Mouse (Mus musculus) embryonic facial prominence, embryonic 14.5 days (tissue): ENCODE results near the gene Grm4. TPM values are rescaled to one million over a fixed set of nuclear protein-coding genes. Genes with fewer than 3 reads are reported as not detected.

Experiments
- ATAC-seq: fragments of 200-750 bp; cut with Nextera tagmentation; 2 replicates; pipeline ENCODE4 v1.8.0; 2017; ENCODE audit warnings: low read depth, moderate number of reproducible peaks, moderate TSS enrichment
- DNase-seq: peaks from one replicate; pipeline ENCODE4 v3.0.0-alpha.2; 2015; ENCODE audit warnings: low spot score
- H3K27ac ChIP-seq: fragments of 300-500 bp; sonication (generic); replicated peaks from 2 replicates; pipeline ENCODE4 v1.5.1; 2014; ENCODE audit warnings: low read depth, mild to moderate bottlenecking, low read length, moderate library complexity
- H3K27me3 ChIP-seq: fragments of 300-500 bp; sonication (generic); replicated peaks from 2 replicates; pipeline ENCODE4 v1.6.1; 2014; ENCODE audit warnings: low read length; ENCODE audit not compliant: control insufficient read depth, insufficient read depth
- H3K36me3 ChIP-seq: fragments of 300-500 bp; sonication (generic); 2 replicates; pipeline ENCODE4 v1.6.1; 2014; ENCODE audit warnings: low read length, mixed read lengths; ENCODE audit not compliant: control insufficient read depth, insufficient read depth
- H3K4me1 ChIP-seq: fragments of 300-500 bp; sonication (generic); 2 replicates; pipeline ENCODE4 v1.6.1; 2014; ENCODE audit warnings: antibody characterized with exemption, low read length; ENCODE audit not compliant: control insufficient read depth, insufficient read depth
- H3K4me2 ChIP-seq: fragments of 300-500 bp; sonication (generic); 2 replicates; pipeline ENCODE4 v1.6.1; 2014; ENCODE audit warnings: low read depth, mild to moderate bottlenecking, low read length, moderate library complexity, mixed read lengths
- H3K4me3 ChIP-seq: fragments of 300-500 bp; sonication (generic); 2 replicates; pipeline ENCODE4 v1.5.1; 2014; ENCODE audit warnings: low read depth, mild to moderate bottlenecking, low read length
- H3K9ac ChIP-seq: fragments of 300-500 bp; sonication (generic); 2 replicates; pipeline ENCODE4 v1.6.1; 2014; ENCODE audit warnings: low read depth, mild to moderate bottlenecking, low read length, moderate library complexity, mixed read lengths
- H3K9me3 ChIP-seq: fragments of 300-500 bp; sonication (generic); 2 replicates; pipeline ENCODE4 v1.6.1; 2016; ENCODE audit warnings: low read length; ENCODE audit not compliant: control insufficient read depth
- WGBS: fragments of 180-500 bp; shearing (Covaris S2); extraction: QIAGEN DNeasy Blood & Tissue Kit; methylation state at CpG from one replicate; pipeline ENCODE4 v1.1.7; 2014; 5-methylcytosine and 5-hydroxymethylcytosine counted together
- polyA plus RNA-seq: library from polyadenylated mRNA; unstranded; fragments of >200 nt; fragmentation: Nextera tagmentation; extraction: Ambion mirVana; gene quantifications from 2 replicates; pipeline ENCODE4 v1.2.1, GENCODE M21; 2014

The Grm4 gene
- polyA plus RNA-seq: 0.97 and 1.2 TPM in 2 replicates

GRCm38 (mm10) chr17:27521303-27521702 is at the start of gene Grm4:
Grm4 (minus strand) TSS chr17:27521403.
- peaks cover 38% of the 10 kb centered on the region for H3K27me3 ChIP-seq

GRCm38 (mm10) chr17:27568228-27568627 is 47.0 kb upstream of the Grm4 start:
- Histone ChIP-seq H3K27ac (no peak overlapping the region), H3K9ac (no peak overlapping the region), H3K4me2 (no peak overlapping the region), H3K36me3 (peaks cover 9% of the 10 kb centered on the region), H3K4me3 (no peak overlapping the region), H3K27me3 (no peaks in the 10 kb centered on the region), H3K4me1 (peaks cover 3% of the 10 kb centered on the region; the same call in 1 of the 2 replicates), H3K9me3 (no peaks in the 10 kb centered on the region)
- DNase-seq (no peak), ATAC-seq (no peak)
- WGBS: 87% methylated on average over 5 of the region's 5 CpGs

More at GRCm38 (mm10) chr17:27521303-27521702, at the start of gene Grm4:
- no peak for ATAC-seq
- Histone ChIP-seq H3K9ac (no peak within 1 kb of the TSS), H3K4me1 (no peaks in the 10 kb centered on the region), H3K9me3 (no peaks in the 10 kb centered on the region), H3K27ac (no peak within 1 kb of the TSS), H3K4me3 (no peak within 1 kb of the TSS), H3K36me3 (no peaks in the 10 kb centered on the region), H3K4me2 (0 out of 2 replicates have a peak within 1 kb of the TSS, but pooled peaks have one; percentile 13)
- WGBS: 80% methylated on average over 5 of the region's 5 CpGs
- no peak for DNase-seq

GRCm38 (mm10) chr17:27565942-27566267 is 44.7 kb upstream of the Grm4 start:
- Histone ChIP-seq H3K4me3 (peak overlapping the region; percentile 71), H3K9me3 (no peaks in the 10 kb centered on the region), H3K4me2 (peak overlapping the region; percentile 92), H3K36me3 (peaks cover 11% of the 10 kb centered on the region; the same call in 1 of the 2 replicates), H3K4me1 (peaks cover 3% of the 10 kb centered on the region; the same call in 1 of the 2 replicates), H3K27me3 (no peaks in the 10 kb centered on the region), H3K27ac (no peak overlapping the region), H3K9ac (peak overlapping the region; percentile 72)
- WGBS: 0% methylated on average over 10 of the region's 13 CpGs
- ATAC-seq (no peak; the same call in 1 of the 2 replicates), DNase-seq (no peak)

GRCm38 (mm10) chr17:27565163-27565941 is 44.1 kb upstream of the Grm4 start, which contains the start of gene AI413582:
AI413582 (minus strand) TSS chr17:27565756.
- Histone ChIP-seq H3K4me2 (peak within 1 kb of the TSS; percentile 92), H3K9me3 (no peaks in the 10 kb centered on the region), H3K4me3 (peak within 1 kb of the TSS; percentile 71), H3K36me3 (peaks cover 17% of the 10 kb centered on the region; the same call in 1 of the 2 replicates), H3K4me1 (peaks cover 3% of the 10 kb centered on the region; the same call in 1 of the 2 replicates), H3K27ac (0 out of 2 replicates have a peak within 1 kb of the TSS, but pooled peaks have one; percentile 33), H3K9ac (peak within 1 kb of the TSS; percentile 72), H3K27me3 (no peaks in the 10 kb centered on the region)
- DNase-seq (peak; percentile 94), ATAC-seq (peak; percentile 93)
- WGBS: under 1% methylated on average over 24 of the region's 58 CpGs

- H3K27ac ChIP-seq: no peak overlapping the region
- H3K36me3 ChIP-seq: peaks cover 21% of the 10 kb centered on the region; the same call in 1 of the 2 replicates
- peaks cover 3% of the 10 kb centered on the region; the same call in 1 of the 2 replicates for H3K4me1 ChIP-seq
- 12% methylated on average over 19 of the region's 20 CpGs for WGBS
- H3K27me3 ChIP-seq: no peaks in the 10 kb centered on the region
- peak overlapping the region; percentile 72 for H3K9ac ChIP-seq
- ATAC-seq (no peak), DNase-seq (no peak)
- H3K4me2 ChIP-seq: peak overlapping the region; percentile 92
- no peaks in the 10 kb centered on the region for H3K9me3 ChIP-seq
- H3K4me3 ChIP-seq: peak overlapping the region; percentile 71
Observed at GRCm38 (mm10) chr17:27564391-27565162, 43.4 kb upstream of the Grm4 start.

- no peak overlapping the region for H3K4me3 ChIP-seq
- 46% methylated on average over 7 of the region's 7 CpGs for WGBS
- no peak overlapping the region for H3K9ac ChIP-seq
- H3K4me1 ChIP-seq: peaks cover 4% of the 10 kb centered on the region
- H3K36me3 ChIP-seq: peaks cover 21% of the 10 kb centered on the region; the same call in 1 of the 2 replicates
- DNase-seq (no peak), ATAC-seq (no peak)
- H3K27ac ChIP-seq: no peak overlapping the region
- no peaks in the 10 kb centered on the region for H3K27me3 ChIP-seq
- H3K9me3 ChIP-seq: no peaks in the 10 kb centered on the region
- no peak overlapping the region for H3K4me2 ChIP-seq
Observed at GRCm38 (mm10) chr17:27563771-27564244, 42.6 kb upstream of the Grm4 start.

- no peak overlapping the region for H3K27ac ChIP-seq
- DNase-seq: peak; percentile 49
- 60% methylated on average over 8 of the region's 11 CpGs for WGBS
- no peak for ATAC-seq
- H3K27me3 ChIP-seq: no peaks in the 10 kb centered on the region
- no peak overlapping the region for H3K4me2 ChIP-seq
- H3K9me3 ChIP-seq: no peaks in the 10 kb centered on the region
- no peak overlapping the region for H3K9ac ChIP-seq
- H3K4me3 ChIP-seq: no peak overlapping the region
- H3K4me1 ChIP-seq: peaks cover 11% of the 10 kb centered on the region
- peaks cover 21% of the 10 kb centered on the region; the same call in 1 of the 2 replicates for H3K36me3 ChIP-seq
Observed at GRCm38 (mm10) chr17:27561809-27562526, 40.8 kb upstream of the Grm4 start.
